Mouse (Mus musculus): ENCODE results near the gene Fbxl8. TPM values are rescaled to one million over a fixed set of nuclear protein-coding genes. Genes with fewer than 3 reads are reported as not detected.
"Not testable (repeated sequence)": the region's sequence is repeated elsewhere in the genome, so short reads cannot be mapped to it uniquely, and the experiment has no call there.

Fbxl8 gene
- polyA plus RNA-seq, 1 experiment: 2.1 TPM

GRCm38 (mm10) chr8:105231503-105232320 is 32.7 kb upstream of the Fbxl8 start:
- Histone ChIP-seq H3K27me3 (ENCODE audit: control insufficient read depth, insufficient read depth, low read length) (no peaks in the 10 kb centered on the region), H3K4me1 (ENCODE audit: control insufficient read depth, insufficient read depth, low read length) (no peaks in the 10 kb centered on the region), H3K27ac (ENCODE audit: insufficient read depth, low read length) (no peak overlapping the region), H3K4me3 (replicated peaks; ENCODE audit: insufficient read depth, low read depth, low read length) (no peak overlapping the region)
- no peak for DNase-seq
- TF ChIP-seq CTCF (IDR thresholded peaks at IDR 0.05; ENCODE audit: borderline replicate concordance, insufficient read depth, low read depth, low read length) (no peak), POLR2A (IDR thresholded peaks at IDR 0.05; ENCODE audit: borderline replicate concordance, insufficient read depth, low read length) (no peak)
- 83% methylated on average over 12 of the region's 12 CpGs for WGBS

- not testable (repeated sequence) for H3K27me3 ChIP-seq (ENCODE audit: control insufficient read depth, insufficient read depth, low read length); DNase-seq; H3K27ac ChIP-seq (ENCODE audit: insufficient read depth, low read length); H3K4me3 ChIP-seq (replicated peaks; ENCODE audit: insufficient read depth, low read depth, low read length); H3K4me1 ChIP-seq (ENCODE audit: control insufficient read depth, insufficient read depth, low read length)
- WGBS: 93% methylated on average over 4 of the region's 4 CpGs
Measured at GRCm38 (mm10) chr8:105232321-105232693, 32.1 kb upstream of the Fbxl8 start.

- TF ChIP-seq CTCF (IDR thresholded peaks at IDR 0.05; ENCODE audit: borderline replicate concordance, insufficient read depth, low read depth, low read length): no peak
- no peak for TF ChIP-seq POLR2A (IDR thresholded peaks at IDR 0.05; ENCODE audit: borderline replicate concordance, insufficient read depth, low read length)
- no peak for DNase-seq
- WGBS: 82% methylated on average over 1 of the region's 1 CpGs
- no peaks in the 10 kb centered on the region for H3K27me3 ChIP-seq (ENCODE audit: control insufficient read depth, insufficient read depth, low read length)
- H3K27ac ChIP-seq (ENCODE audit: insufficient read depth, low read length): no peak overlapping the region
- no peak overlapping the region for H3K4me3 ChIP-seq (replicated peaks; ENCODE audit: insufficient read depth, low read depth, low read length)
- no peaks in the 10 kb centered on the region for H3K4me1 ChIP-seq (ENCODE audit: control insufficient read depth, insufficient read depth, low read length)
Measured at GRCm38 (mm10) chr8:105233126-105233935, 31.1 kb upstream of the Fbxl8 start.

- Histone ChIP-seq H3K4me1 (ENCODE audit: control insufficient read depth, insufficient read depth, low read length) (no peaks in the 10 kb centered on the region), H3K27me3 (ENCODE audit: control insufficient read depth, insufficient read depth, low read length) (no peaks in the 10 kb centered on the region), H3K4me3 (replicated peaks; ENCODE audit: insufficient read depth, low read depth, low read length) (no peak overlapping the region), H3K27ac (ENCODE audit: insufficient read depth, low read length) (no peak overlapping the region)
- no peak for DNase-seq
- 43% methylated on average over 1 of the region's 1 CpGs for WGBS
- TF ChIP-seq POLR2A (IDR thresholded peaks at IDR 0.05; ENCODE audit: borderline replicate concordance, insufficient read depth, low read length) (no peak), CTCF (IDR thresholded peaks at IDR 0.05; ENCODE audit: borderline replicate concordance, insufficient read depth, low read depth, low read length) (no peak)
Measured at GRCm38 (mm10) chr8:105235206-105235605, 29.2 kb upstream of the Fbxl8 start.

DNA sequence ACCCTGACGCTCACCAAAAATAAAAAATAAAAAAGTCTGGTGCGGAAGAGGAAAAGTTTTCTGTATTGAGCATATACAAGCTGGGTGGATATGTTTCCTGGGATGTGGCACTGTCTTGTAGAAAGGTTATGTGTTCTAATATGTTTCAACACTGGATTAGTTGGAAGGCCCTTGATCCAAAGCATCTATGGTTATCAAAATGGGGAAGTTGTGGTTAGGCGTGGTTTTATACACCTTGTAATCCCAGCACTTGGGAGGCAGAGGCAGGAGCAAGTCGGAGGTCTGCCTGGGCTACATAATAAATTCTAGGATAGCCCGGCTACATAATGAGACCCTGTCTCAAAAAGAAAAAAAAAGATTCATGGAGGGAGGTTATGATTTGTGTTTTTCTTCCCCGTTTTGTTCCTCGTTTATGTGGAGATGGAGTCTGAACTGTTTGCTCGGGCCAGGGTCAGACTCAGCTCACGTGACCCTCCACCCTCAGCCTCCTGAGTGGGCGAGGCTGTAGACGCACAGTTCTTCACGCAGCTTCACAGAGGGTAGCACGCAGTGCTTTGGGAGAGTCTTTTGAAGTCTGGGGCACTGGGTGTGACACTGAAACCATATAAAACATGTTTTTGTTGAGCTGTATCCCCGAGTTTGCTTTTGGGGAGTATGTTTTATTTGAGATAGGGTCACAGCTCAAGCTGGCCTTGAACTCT is 26.9 kb upstream of the Fbxl8 start:
- WGBS: 92% methylated on average over 14 of the region's 14 CpGs

DNA sequence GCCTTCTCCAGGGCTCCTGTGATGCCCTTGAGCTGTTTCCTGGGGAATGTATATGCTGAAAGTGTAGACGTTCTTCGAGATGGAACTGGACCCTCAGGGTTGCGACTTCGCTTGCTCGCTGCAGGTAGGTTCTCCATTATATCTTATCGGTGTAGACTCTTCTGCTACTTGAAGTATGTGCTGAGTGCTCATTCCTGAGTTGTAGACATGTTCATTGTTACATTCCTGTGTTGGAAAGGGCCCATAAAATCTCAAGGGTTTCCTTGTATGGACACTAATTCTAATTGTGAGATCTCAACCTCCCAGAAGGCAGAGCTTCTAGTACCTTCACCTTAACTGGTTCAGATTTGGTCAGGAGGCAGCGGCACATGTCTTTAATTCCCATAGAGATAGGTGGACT is 23.4 kb upstream of the Fbxl8 start:
- TF ChIP-seq CTCF (IDR thresholded peaks at IDR 0.05; ENCODE audit: borderline replicate concordance, insufficient read depth, low read depth, low read length): no peak
- TF ChIP-seq POLR2A (IDR thresholded peaks at IDR 0.05; ENCODE audit: borderline replicate concordance, insufficient read depth, low read length): no peak
- H3K4me1 ChIP-seq (ENCODE audit: control insufficient read depth, insufficient read depth, low read length): no peaks in the 10 kb centered on the region
- H3K27ac ChIP-seq (ENCODE audit: insufficient read depth, low read length): no peak overlapping the region
- no peak for DNase-seq
- H3K4me3 ChIP-seq (replicated peaks; ENCODE audit: insufficient read depth, low read depth, low read length): no peak overlapping the region
- 97% methylated on average over 7 of the region's 7 CpGs for WGBS
- no peaks in the 10 kb centered on the region for H3K27me3 ChIP-seq (ENCODE audit: control insufficient read depth, insufficient read depth, low read length)

More for the DNA sequence above, 26.9 kb upstream of the Fbxl8 start:
- TF ChIP-seq CTCF (IDR thresholded peaks at IDR 0.05; ENCODE audit: borderline replicate concordance, insufficient read depth, low read depth, low read length) (no peak), POLR2A (IDR thresholded peaks at IDR 0.05; ENCODE audit: borderline replicate concordance, insufficient read depth, low read length) (no peak)
- no peak for DNase-seq
- no peaks in the 10 kb centered on the region for H3K27me3 ChIP-seq (ENCODE audit: control insufficient read depth, insufficient read depth, low read length)
- H3K4me3 ChIP-seq (replicated peaks; ENCODE audit: insufficient read depth, low read depth, low read length): no peak overlapping the region
- no peaks in the 10 kb centered on the region for H3K4me1 ChIP-seq (ENCODE audit: control insufficient read depth, insufficient read depth, low read length)
- no peak overlapping the region for H3K27ac ChIP-seq (ENCODE audit: insufficient read depth, low read length)

- H3K27me3 ChIP-seq (ENCODE audit: control insufficient read depth, insufficient read depth, low read length): no peaks in the 10 kb centered on the region
- H3K27ac ChIP-seq (ENCODE audit: insufficient read depth, low read length): no peak overlapping the region
- no peak for TF ChIP-seq CTCF (IDR thresholded peaks at IDR 0.05; ENCODE audit: borderline replicate concordance, insufficient read depth, low read depth, low read length)
- TF ChIP-seq POLR2A (IDR thresholded peaks at IDR 0.05; ENCODE audit: borderline replicate concordance, insufficient read depth, low read length): no peak
- H3K4me3 ChIP-seq (replicated peaks; ENCODE audit: insufficient read depth, low read depth, low read length): no peak overlapping the region
- WGBS: 93% methylated on average over 6 of the region's 6 CpGs
- DNase-seq: no peak
- H3K4me1 ChIP-seq (ENCODE audit: control insufficient read depth, insufficient read depth, low read length): peaks cover 3% of the 10 kb centered on the region; the same call in 1 of the 2 replicates
Measured at GRCm38 (mm10) chr8:105251954-105252353, 12.5 kb upstream of the Fbxl8 start.
